In genomic region chr5:57717906-57718875, GRCm38 (mm10) we compare ENCODE assay signal across 8 mouse cellular contexts. TPM values are rescaled to one million over a fixed set of nuclear protein-coding genes. Genes with fewer than 3 reads are reported as not detected.
DNase-seq lines count a peak whose midpoint lies in the region; ATAC-seq and TF ChIP-seq lines count a peak whose summit lies in the region.

TSS of gene Pcdh7 (plus strand) at chr5:57717967.

- H3K36me3 ChIP-seq in embryonic facial prominence, embryonic 13.5 days, result no peaks in the 10 kb centered on the region
- H3K36me3 ChIP-seq in myocyte (ENCODE audit: control insufficient read depth, insufficient read depth), result no peaks in the 10 kb centered on the region

- peak; percentile 45 for ATAC-seq in embryonic facial prominence, embryonic 13.5 days (ENCODE audit: insufficient number of reproducible peaks, insufficient read depth, low FRiP score, low TSS enrichment, low read depth)

- peak within 1 kb of the TSS; percentile 96 for H3K27ac ChIP-seq in embryonic facial prominence, embryonic 13.5 days

- WGBS in lung, adult 2 months, result under 1% methylated on average over 69 of the region's 70 CpGs
- under 1% methylated on average over 70 of the region's 70 CpGs for WGBS in embryonic facial prominence, embryonic 13.5 days

- peak within 1 kb of the TSS; percentile 71 for H3K4me3 ChIP-seq in lung, adult 2 months (replicated peaks; ENCODE audit: extremely low read depth, low read depth, low read length)
- H3K4me3 ChIP-seq in embryonic facial prominence, embryonic 13.5 days, result peak within 1 kb of the TSS; percentile 69
- peak within 1 kb of the TSS; percentile 83 for H3K4me3 ChIP-seq in myocyte

- peak within 1 kb of the TSS; percentile 91 for H3K4me2 ChIP-seq in embryonic facial prominence, embryonic 13.5 days
- peak within 1 kb of the TSS; percentile 90 for H3K4me2 ChIP-seq in myocyte (ENCODE audit: low read depth)

- peaks cover 9% of the 10 kb centered on the region for H3K27me3 ChIP-seq in embryonic facial prominence, embryonic 13.5 days
- no peaks in the 10 kb centered on the region for H3K27me3 ChIP-seq in myocyte (ENCODE audit: control insufficient read depth, insufficient read depth, insufficient read length)

- peak within 1 kb of the TSS; percentile 50 for H3ac ChIP-seq in myocyte (ENCODE audit: control insufficient read depth, insufficient read length)

- peak within 1 kb of the TSS; percentile 77 for H3K9ac ChIP-seq in embryonic facial prominence, embryonic 13.5 days

- H3K9me3 ChIP-seq in embryonic facial prominence, embryonic 13.5 days, result no peaks in the 10 kb centered on the region

- H3K4me1 ChIP-seq in lung, adult 2 months (ENCODE audit: control insufficient read depth, insufficient read depth, low read length), result peaks cover 12% of the 10 kb centered on the region
- peaks cover 30% of the 10 kb centered on the region for H3K4me1 ChIP-seq in embryonic facial prominence, embryonic 13.5 days

- peaks cover 35% of the 10 kb centered on the region for H3K79me2 ChIP-seq in myocyte (ENCODE audit: control insufficient read depth, insufficient read depth)

- TF ChIP-seq POLR2A in lung, adult 2 months (IDR thresholded peaks at IDR 0.05; ENCODE audit: borderline replicate concordance, extremely low read depth, low read depth, low read length), result no peak
- peak; percentile 82 for TF ChIP-seq POLR2A in myocyte (IDR thresholded peaks at IDR 0.05; ENCODE audit: insufficient read length, low read depth)

- DNase-seq in lung, adult 2 months, result peak; percentile 15
- no peak for DNase-seq in lung, postnatal 25 days (ENCODE audit: low spot score)
- peak; percentile 50 to 73 for DNase-seq in heart, adult 18-20 months
- peak; percentile 13 for DNase-seq in kidney, adult 9 months
- DNase-seq in liver, result peak; percentile 59
- peak; percentile 54 for DNase-seq in testis, postnatal 10 days (ENCODE audit: low spot score)

- no peak for TF ChIP-seq CTCF in lung, adult 2 months (IDR thresholded peaks at IDR 0.05; ENCODE audit: insufficient read depth, low read length)

TF ChIP-seq in myocyte, 11 proteins besides CTCF, POLR2A, EP300 and RAD21:
- TF ChIP-seq CEBPB (IDR thresholded peaks at IDR 0.05; ENCODE audit: insufficient read depth, poor library complexity, severe bottlenecking), result no peak
- TF ChIP-seq POLR2AphosphoS2 (IDR thresholded peaks at IDR 0.05; ENCODE audit: insufficient read length, low read depth), result peak; percentile 66

RNA-seq across cellular contexts. Expression of gene Pcdh7, which starts in this region (rescaled TPM):
- polyA plus RNA-seq in lung, adult 2 months (2012; rRNA removed), result 5.7 and 8.0 TPM in 2 replicates
- 14.3 and 14.7 TPM in 2 replicates for polyA plus RNA-seq in embryonic facial prominence, embryonic 13.5 days (2015; fragmentation: Nextera tagmentation; extraction: Ambion mirVana)
- total RNA-seq in heart, adult 18-20 months (2021), result 10 to 100 TPM; 83.9 to 89.1 TPM
- polyA plus RNA-seq in myocyte (2012; fragmentation: generic; extraction: Trizol), result 16.0 TPM
